Mouse (Mus musculus): Measurements from ENCODE around the gene Gm5105.

GRCm38 (mm10) chr3:138006896-138007295 is 60.3 kb downstream of the Gm5105 start:
- TF ChIP-seq POLR2A (IDR thresholded peaks at IDR 0.05; ENCODE audit: low read depth, low read length) (no peak), CTCF (IDR thresholded peaks at IDR 0.05; ENCODE audit: extremely low read depth, insufficient read length, insufficient replicate concordance, low read depth, low read length) (no peak)

Data from small intestine, adult 2 months (tissue).